Mouse (Mus musculus) kidney, postnatal 10 days (tissue): ENCODE results near the gene Ecm1.
"Not testable (repeated sequence)": the region's sequence is repeated elsewhere in the genome, so short reads cannot be mapped to it uniquely, and the experiment has no call there.

Experiments used
- DNase-seq: peaks from one replicate; pipeline ENCODE4 v3.0.0; 2021; ENCODE audit warnings: mixed read lengths

Gene Ecm1

GRCm38 (mm10) chr3:95726696-95727358 lies 12.5 kb downstream of the Ecm1 start:
- DNase-seq: no peak

DNA sequence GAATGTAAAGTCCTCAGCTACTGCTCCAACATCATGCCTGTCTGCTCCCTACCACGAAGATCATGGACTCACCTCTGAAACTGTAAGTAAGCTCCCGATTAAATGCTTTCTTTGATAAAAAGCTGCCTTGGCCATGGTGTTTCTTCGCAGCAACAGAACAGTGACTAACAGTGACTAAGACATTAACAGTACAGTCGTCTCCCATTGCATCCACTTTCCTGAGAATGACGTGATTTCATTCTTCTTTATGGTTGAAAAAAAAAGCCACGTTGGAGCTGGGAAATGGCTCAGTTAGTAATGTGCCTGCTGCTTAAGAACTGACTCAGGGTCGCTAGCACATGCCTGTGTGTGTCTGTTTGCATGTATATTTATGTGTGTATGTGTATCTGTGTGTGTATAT lies 13.5 kb downstream of the Ecm1 start:
- no peak for DNase-seq

- DNase-seq: no peak
Observed at GRCm38 (mm10) chr3:95722386-95722785, 17.0 kb downstream of the Ecm1 start.

GRCm38 (mm10) chr3:95718153-95718552 lies 21.2 kb downstream of the Ecm1 start:
- DNase-seq: no peak

- no peak for DNase-seq
Observed at GRCm38 (mm10) chr3:95716075-95716474, 23.3 kb downstream of the Ecm1 start.

DNA sequence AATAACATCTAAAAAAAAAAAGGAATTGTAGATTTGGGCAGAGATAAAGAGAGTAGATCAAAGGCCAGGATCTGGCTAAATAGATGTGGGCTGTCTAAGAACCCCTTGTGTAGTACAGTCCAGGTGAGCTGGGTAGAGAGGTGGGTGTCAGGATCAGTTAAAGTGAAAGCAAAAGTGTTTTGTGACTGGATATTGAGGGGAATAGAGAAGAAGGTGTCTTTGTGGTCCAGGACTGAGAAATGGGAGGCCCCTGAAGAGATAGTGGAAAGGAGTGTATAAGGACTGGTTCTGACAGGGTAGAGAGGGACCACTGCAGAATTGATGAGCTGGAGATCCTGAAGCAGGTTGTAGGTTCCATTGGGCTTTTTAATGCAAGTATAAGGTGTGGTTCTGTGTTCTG lies 29.4 kb downstream of the Ecm1 start:
- DNase-seq: no peak

GRCm38 (mm10) chr3:95709044-95709443 lies 30.3 kb downstream of the Ecm1 start:
- no peak for DNase-seq

DNA sequence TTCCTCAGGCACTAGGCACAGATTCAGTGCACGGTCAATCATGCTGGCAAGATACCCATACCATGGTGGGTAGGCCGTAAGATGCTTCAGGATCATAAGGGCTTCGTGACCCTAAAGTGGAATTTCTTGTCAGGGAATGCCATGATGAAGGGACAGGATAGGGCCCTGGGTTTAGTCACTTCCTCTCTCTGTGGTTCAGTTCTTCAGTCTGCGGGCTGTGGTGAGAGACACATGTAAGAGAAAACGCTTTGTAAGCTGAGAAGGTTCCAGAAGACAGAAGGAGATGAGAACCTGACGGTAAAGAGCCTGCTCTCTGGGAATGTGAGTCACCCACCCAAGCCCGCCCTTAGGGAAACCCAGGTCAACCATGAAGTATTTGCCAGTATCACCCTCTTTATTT lies 31.9 kb downstream of the Ecm1 start:
- DNase-seq: no peak

DNA sequence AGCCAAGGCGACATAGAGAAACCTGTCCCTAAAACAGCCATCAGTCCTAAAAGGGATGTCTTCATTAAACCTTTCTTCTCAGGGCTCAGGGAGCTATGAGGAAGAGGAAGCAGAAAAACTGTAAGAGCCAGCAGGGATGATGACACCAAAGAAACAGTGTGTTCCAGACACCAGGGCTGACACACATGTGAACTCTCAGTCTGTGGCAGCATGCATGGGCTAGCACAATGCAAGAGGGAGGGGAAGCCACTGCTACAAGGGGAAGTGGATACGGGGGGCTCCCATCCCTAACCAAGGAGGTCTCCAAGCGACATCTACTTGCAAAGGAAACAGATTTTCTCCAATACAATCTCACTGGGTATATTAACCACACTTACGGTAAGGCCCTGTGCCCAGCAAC lies 33.1 kb downstream of the Ecm1 start:
- DNase-seq: no peak

- DNase-seq: no peak
Observed at GRCm38 (mm10) chr3:95704612-95705011, 34.8 kb downstream of the Ecm1 start.

- DNase-seq: no peak
Observed at GRCm38 (mm10) chr3:95703276-95703675, 36.1 kb downstream of the Ecm1 start.

- DNase-seq: peak; percentile 93
Observed at GRCm38 (mm10) chr3:95701877-95702540, 37.4 kb downstream of the Ecm1 start.

GRCm38 (mm10) chr3:95701085-95701484 lies 38.3 kb downstream of the Ecm1 start:
- no peak for DNase-seq

DNA sequence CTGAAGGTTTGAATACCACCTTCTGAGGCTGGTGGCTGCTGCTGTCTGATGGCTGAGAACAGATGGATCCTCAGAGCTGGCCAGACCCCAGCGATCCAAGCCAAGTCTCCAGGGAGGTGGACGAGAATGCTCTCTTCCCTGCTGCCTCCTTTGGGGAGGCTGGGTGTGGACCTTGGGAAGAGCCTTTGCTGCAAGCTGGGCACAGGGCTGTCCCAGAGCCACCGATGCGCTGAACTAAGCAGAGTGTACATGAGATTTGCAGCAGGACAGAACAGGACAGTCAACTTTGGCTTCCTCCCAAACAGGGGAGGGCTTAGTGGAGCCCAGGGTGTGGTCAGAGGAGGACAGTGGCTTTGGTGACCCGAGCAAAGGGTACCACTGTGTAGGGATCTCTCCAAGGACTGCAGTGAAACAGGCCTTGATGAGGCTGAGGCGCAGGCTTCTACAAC lies 39.1 kb downstream of the Ecm1 start:
- DNase-seq: peak; percentile 18

- DNase-seq: no peak
Observed at GRCm38 (mm10) chr3:95698286-95698685, 41.1 kb downstream of the Ecm1 start.

DNA sequence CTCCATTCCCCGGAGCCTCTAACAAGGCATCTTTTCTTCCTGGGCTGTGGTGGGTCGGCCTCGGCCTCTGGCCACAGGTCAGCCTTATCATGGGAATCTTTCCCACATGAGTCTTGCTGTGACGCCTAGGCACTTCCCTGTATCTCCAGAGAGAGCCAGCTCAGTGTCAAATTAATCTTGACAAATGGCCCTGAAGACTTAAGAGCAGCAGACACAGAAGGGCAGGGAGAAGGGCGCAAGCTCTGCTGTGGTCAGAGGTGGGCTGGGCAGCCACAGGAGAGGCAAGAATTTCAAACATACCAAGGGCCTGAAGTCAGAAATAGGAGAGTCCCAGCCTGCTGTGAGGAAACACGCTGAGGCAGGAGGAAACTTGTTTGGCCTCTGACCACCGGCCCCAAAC lies 43.0 kb downstream of the Ecm1 start:
- DNase-seq: peak; percentile 42

- DNase-seq: no peak
Observed at GRCm38 (mm10) chr3:95695796-95696195, 43.6 kb downstream of the Ecm1 start.

GRCm38 (mm10) chr3:95694808-95695703 lies 44.3 kb downstream of the Ecm1 start:
- DNase-seq: no peak

DNA sequence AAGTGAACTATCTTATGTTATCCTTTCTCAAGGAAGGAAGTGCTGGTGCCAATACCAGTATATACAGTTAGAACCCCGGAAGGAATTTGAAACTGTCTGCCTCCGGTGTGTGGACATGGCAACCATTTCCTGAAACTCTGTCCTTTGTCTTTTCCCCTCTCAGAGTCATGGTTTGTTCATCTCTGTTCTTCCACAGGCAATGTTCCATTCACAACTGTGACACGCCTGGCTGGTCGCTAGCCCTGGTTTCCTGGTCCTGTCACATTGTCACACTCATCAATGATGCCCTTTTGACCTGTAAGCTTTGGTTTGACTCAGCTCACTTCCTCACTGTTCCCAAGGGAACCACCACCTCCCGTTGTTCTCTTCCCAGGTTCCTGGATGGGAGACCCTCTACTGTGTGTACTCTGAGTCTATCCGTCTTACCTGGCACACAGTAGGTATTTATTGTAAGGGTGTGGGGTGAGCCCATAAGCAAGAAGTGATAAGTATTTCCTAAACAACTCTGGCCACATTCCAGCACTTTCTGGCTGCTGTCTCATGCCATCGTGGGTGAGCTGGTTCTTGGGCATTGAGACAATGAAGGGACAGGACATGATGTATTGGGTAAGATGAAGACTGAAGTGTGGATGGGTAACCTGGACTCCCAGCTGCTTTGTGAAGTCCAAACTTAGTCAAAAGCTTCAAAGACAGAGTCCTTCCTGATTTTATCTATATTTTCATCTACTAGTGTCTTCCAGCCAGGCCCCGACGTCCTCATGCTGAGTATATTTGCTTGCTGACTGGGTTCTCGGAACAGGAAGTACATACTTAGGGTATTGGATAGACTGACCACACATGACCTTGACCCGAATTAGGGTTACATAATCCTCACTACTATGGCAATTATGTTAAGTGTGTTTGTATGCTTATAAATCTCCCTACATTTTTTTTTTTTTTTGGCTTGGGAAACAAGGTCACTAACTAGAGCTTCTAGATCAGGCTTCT lies 45.3 kb downstream of the Ecm1 start:
- DNase-seq: peak; percentile 27

GRCm38 (mm10) chr3:95692677-95693076 lies 46.7 kb downstream of the Ecm1 start:
- DNase-seq: no peak

GRCm38 (mm10) chr3:95690552-95690951 lies 48.8 kb downstream of the Ecm1 start:
- DNase-seq: not testable (repeated sequence)

DNA sequence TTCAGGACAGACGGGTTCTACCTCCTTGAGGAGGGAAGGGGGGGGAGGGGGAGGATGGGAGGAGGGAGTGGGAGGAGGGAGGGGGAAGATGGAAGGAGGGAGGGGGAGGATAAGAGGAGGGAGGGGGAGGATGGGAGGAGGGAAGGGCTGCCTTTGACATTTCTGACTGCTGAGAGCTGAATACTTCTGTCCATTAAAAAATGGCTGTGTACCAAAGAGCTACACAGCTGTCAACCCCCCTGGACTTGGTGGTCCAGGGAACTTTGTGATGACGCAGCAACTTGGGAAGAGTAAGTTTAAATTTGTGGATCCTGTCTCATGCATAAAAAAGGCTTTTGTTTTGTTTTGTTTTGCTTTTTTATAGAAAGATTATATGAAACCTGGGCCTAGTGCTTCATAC lies 49.4 kb downstream of the Ecm1 start:
- DNase-seq: no peak
